Mouse (Mus musculus): Measurements from ENCODE around the gene Dusp5.
A peak's percentile ranks its signal among the peaks of the same experiment; 100 is the strongest.
"Not testable (repeated sequence)": the region's sequence is repeated elsewhere in the genome, so short reads cannot be mapped to it uniquely, and the experiment has no call there.

Dusp5 gene

DNA sequence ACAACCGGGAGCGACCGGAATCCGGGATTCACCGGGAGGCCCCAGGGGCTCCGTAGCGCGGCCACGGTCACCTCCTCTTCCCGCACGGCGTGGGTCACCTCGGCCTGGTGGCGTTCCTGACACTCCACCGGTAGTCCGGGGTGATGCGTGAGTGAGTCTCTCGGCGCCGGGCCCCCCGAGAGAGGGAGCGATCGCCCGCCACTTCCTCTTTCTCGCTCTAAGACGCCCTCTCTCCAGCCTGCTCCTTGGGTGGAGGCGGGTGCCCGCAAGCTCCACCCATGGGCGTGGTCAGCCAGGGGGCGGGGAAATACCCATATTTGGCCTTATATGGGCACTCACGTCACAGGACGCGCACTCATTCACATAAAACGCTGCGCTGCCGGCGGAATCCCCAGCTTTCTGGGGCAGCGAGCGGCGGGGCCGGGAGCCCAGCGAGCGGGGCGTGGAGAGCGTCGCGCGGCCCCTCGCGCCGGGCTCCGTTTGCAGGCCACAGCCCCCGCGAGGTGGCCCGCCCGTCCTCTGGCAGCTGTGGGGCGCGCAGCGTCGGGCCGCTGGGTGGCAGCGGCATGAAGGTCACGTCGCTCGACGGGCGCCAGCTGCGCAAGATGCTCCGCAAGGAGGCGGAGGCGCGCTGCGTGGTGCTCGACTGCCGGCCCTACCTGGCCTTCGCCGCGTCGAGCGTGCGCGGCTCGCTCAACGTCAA lies at the start of gene Dusp5:
TSS of gene Dusp5 (plus strand) at position 358 of the 703 bp plus-strand sequence.
- peak; percentile 94 to 95 for DNase-seq (ENCODE audit: low spot score in 2 of 2)

DNA sequence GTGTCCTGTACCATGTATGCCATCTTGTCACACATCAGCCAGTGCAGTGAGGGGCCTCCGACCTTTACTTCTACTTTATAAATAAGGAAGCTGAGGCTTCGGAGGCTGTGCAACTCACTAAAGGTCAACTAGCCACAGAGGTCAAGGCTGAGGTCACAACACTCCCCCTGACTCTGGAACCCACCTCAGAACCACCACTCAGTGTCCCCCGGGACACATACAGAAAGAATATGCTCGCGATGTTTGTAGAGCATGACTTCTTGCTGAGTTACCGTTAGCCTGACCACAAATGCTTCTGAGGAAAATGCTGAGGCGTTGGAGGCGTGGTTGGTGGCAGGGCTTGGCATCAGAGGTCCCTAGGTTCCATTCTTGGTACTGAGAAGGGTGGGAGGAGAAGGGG lies 49.3 kb upstream of the Dusp5 start:
- no peak for DNase-seq (ENCODE audit: low spot score in 2 of 2)

DNA sequence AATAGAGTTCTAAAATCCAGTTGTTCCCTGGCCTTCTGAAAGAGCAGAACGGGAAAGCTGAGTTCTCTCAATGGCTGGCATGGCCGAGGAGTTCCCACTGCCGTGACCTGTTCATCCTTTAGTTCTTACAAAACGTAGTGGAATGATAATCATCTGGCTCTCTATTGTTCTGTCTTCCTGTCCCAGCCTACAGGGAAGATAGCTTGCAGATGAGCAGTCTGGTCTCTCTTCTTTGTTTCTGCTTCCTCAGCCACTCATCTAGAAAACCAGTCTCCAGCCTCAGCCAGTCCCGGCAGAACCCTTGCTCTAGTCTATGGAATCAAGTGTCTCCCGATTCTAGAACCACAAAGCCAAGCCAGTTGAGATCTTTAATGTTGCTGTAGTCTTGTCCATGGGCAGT lies 46.8 kb upstream of the Dusp5 start:
- no peak for DNase-seq (ENCODE audit: low spot score in 2 of 2)

DNA sequence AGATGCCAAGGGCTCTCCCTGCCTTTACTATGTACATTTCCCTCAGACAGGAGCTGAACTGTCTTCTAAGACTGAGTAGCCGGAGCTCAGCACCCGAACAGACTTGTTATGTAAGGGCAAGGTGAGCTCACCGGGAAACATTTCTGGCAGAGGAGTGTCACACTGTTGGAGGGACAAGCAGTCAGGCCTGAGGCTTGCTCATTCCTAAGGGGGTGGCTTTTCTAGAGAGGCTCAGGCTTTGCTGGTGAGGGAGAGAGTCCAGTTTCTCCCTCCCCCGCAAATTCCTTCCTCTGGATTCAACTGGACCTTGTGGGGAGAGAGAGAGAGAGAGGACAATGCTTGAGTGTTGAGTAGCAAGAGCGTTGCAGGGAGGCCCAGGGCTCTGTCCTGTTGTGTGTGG lies 46.4 kb upstream of the Dusp5 start:
- DNase-seq (ENCODE audit: low spot score in 2 of 2): no peak

DNA sequence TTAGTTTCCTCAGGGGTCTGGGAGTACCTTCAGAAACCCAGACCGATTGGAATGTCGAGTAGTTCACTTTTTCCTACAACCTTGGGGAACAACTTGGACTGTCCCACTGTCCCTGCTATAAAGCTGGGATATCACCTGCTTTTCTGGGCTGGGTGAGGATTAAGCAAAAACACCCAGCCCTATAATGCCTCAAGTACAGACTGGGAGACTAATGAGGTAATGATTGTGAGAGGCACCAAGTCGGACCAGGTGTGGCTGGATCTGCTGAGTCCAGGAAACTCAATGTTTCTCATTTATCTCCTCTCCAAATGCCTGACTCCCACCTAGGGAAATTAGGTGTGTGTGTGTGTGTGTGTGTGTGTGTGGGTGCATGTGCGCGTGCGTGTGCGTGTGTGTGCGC lies 44.9 kb upstream of the Dusp5 start:
- no peak for DNase-seq (ENCODE audit: low spot score in 2 of 2)

DNA sequence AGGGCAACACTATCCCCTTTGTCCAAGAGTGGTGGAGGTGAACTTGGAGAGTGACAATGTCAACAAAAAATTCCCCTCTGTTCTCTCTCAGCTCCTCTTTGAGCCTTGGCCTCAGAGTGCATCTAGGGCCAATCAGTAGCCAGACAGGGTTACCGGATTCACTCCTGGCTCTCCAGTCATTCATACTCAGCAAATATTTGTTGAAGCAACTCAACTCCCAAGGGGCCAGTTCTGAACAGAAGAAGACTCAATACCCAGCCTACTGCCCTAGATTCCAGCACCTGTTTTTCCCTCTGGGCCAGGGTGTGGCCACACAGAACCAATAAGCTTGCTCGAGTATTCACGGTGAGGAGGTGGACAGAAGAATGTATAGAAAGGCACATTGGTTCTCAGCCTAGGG lies 44.0 kb upstream of the Dusp5 start:
- no peak for DNase-seq (ENCODE audit: low spot score in 2 of 2)

DNA sequence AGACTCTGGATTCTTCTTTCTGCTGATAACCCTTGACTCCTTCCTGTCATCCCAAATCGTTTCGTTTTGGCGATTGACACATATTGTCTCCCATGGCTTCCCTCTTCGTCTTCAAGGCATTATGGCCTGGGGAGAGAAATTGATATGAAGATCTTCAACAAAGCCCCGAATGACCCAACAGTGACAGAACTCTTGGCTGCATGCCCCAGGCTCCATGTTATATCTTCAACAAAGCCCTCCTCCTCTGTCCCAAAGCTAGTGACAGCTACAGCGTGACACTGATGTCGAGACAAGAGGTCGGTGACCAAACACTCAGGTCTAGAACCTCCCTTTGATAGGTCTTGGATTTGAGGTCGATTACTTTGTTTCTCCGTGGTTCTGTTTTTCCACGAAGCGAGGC lies 39.7 kb upstream of the Dusp5 start:
- no peak for DNase-seq (ENCODE audit: low spot score in 2 of 2)

DNA sequence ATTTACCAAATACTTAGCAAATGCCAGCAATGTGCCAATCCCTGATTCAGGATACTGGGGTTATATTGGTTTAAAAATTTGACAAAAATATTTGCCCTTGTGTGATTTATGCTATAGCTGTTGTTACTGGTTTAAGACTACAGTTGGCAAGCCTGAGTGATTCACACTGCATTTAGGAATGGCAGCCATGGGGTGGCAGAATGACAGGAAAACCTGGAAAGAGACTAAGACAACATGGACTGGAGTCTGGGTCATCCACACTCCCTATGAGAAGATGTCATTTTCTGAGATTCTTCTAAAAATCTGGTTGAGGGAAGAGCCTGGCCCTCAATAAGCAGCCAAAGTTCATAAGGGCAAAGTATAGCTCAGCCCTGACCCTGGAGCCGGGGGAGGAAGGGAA lies 39.0 kb upstream of the Dusp5 start:
- DNase-seq (ENCODE audit: low spot score in 2 of 2): no peak

DNA sequence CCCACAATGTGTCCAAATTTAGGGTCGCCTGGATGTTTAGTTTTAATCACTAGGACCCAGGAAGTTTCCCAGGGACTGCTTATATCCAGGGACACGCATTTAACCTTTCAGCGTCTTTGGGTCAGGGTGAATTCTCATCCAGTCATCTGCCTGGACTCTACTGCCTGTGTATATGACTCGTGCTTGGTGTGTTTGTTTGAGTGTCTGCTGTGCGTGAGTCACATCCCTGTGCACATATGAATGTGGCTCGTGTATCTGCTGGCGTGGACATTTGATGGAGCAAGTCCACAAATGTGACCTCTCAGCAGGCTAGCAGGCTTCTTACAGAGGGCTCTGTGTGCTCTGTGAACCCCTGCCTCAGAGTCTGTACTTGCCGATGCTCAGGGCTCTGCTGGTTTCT lies 38.0 kb upstream of the Dusp5 start:
- no peak for DNase-seq (ENCODE audit: low spot score in 2 of 2)

DNA sequence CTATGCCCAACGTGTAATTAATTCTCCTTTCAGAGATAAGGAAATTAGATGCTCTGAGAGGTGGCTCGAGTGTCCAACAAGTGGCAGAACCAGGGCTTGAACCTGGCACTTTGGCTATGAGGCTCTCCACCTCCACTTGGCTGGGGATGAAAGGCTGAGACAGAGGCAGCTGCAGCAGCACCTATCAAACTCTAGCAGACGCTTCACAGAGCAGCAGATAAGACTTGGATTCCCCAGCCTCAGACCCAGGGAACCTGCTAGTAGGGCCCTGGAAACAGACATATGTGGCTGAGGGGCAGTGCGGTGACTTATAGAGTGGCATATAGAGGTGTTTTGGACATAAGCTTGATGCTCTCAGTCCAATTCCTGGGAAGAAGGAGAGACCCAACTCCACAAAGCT lies 36.4 kb upstream of the Dusp5 start:
- DNase-seq (ENCODE audit: low spot score in 2 of 2): no peak

DNA sequence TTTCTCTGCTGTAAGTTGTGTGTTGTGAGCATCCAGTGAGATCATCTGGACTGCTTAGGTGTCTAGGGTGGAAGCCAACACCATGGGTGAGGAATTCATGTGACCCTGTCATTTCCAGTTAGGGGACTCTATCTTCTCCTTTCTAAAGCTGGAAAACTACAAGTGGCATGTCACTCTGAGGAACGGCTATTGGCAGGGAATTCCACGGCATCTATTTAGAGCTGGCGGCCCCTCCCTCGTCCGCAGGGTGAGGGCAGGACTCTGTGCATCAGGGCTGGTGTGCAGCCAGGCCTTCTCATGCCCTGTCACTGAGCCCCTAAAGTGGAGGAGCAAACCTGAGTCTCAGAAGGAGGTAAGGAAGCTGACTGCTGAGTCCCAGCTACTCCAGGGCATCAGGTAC lies 35.0 kb upstream of the Dusp5 start:
- DNase-seq (ENCODE audit: low spot score in 2 of 2): no peak

DNA sequence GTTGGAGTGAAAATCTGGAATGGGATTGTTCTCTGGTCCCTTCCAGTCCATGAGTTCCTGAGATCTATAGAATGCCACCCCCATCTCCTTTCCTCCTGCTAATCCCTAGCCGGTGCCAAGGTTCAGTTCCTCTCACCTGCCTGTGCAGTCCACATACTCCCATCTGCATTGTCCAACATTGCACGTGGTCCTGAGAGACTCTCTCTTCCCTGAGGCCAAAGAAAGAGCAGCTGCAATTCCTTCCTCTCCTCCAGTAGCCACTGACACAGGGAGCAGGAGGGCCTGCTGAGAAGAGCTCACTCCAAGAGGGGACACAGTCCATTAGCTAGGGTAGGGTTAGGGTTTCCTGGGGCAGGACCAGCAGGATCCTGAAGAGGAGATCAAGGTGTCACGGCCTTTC lies 31.0 kb upstream of the Dusp5 start:
- no peak for DNase-seq (ENCODE audit: low spot score in 2 of 2)

DNA sequence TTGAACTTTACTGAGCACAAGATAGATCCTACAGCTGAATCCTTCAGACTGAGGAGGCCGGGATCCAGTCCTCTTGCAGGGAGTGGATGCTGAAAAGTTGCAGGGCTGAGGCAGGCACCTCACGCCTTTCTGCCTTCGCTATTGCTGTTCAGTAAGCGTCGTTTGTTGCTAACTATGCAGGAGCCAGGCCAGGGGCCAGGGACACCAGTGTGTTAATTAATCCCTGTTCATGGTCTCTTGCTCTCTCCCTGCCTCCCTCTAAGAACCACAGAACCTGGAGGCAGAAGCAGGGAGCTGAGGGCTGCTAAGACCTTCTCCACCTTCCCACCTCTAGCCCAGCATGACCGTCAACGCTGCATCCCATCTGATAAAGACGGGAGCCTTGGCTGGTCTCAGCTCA lies 29.9 kb upstream of the Dusp5 start:
- DNase-seq (ENCODE audit: low spot score in 2 of 2): no peak

DNA sequence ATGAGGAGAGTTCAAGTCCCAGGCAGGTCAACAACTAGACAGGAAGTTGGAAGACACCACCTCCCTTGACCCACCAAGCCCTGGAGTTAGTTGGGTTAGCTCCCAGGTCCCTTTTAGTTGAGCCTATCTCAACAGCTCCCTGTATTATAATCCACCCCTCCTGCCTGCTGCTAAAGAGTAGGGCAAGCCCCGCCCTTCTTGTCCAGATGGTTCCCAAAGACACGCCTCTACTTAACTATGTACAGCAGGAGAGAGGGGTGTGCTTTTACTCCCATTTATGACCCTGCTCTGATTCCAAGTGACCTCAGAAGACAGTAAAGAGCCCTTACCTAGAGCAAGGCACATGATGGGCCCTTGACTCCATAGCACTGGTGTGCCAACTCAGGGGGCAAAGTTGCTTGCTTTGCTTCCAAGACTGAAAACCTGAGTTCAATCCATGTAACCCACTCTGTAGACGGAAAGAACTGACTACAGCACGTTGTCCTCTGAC lies 29.4 kb upstream of the Dusp5 start:
- no peak for DNase-seq (ENCODE audit: low spot score in 2 of 2)

DNA sequence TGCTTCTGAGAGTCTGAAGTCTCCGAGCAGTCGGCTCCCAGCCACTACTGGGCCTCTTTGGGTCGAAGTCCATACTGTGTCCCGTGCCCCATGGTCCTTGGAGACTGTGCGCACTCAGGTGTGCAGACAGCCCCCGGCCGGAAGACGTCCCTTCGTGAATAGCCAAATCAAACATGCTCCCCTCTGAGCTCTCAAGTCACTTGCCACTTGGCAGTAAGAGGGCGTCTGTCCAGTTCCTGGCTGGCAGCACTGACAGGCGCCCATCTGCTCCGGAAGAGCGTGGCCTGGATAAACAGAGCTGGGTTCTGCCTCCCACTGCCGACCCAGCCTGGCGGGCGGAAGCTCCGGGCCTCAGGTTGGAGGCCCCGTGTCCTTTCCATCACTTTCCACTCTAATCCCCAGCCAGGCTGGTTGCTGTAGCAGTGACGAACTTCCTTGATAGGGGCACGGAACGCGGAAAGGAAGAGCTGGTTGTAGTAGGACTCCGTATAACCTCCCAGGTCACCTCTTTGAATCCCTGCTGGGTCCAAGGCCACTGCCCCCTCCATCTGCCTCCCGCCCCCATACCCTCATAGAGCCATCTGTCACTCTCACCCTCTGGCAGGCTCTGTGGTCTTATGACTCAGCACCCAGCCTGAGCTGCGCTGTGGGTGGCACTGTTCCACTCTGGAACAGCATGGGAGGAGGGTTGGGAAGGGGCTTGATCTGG lies 28.5 kb upstream of the Dusp5 start:
- peak in 1 of 2 experiments; percentile 23 for DNase-seq (ENCODE audit: low spot score in 2 of 2)

DNA sequence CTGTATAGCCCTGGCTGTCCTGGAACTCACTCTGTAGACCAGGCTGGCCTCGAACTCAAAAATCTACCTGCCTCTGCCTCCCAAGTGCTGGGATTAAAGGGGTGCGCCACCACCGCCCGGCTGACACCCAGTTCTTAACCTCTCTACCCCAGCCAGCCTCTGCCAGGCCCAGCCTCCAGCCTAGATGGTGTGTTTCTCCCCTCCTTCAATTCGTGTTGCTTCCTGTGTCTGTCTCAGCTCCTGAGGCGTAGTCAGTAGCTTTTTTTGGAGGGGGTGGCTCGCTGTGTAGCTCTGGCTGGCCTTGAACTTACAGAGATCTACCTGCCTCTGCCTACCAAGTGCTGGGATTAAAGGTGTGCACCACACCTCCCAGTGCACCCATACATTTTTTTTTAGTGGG lies 27.7 kb upstream of the Dusp5 start:
- not testable (repeated sequence) for DNase-seq (ENCODE audit: low spot score in 2 of 2)

DNA sequence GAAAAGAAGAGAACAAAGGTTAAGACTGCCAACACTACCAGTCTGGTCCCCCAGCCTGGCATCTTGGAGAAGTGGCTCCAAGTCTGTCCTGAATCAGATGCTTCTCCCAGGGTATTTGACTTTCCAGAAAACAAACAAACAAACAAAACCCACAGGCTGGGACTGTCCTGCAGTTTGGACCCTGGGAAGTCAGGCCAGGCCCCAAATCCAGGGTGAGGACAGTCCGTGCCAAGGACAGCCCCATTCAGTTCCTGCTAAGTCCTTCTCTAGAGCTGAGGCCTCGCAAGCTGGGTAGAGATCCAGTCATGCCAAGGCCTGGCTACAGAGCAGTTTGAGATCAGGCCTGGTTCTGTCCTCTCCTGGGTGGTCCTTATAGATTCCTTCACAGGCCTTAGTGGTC lies 27.1 kb upstream of the Dusp5 start:
- no peak for DNase-seq (ENCODE audit: low spot score in 2 of 2)

DNA sequence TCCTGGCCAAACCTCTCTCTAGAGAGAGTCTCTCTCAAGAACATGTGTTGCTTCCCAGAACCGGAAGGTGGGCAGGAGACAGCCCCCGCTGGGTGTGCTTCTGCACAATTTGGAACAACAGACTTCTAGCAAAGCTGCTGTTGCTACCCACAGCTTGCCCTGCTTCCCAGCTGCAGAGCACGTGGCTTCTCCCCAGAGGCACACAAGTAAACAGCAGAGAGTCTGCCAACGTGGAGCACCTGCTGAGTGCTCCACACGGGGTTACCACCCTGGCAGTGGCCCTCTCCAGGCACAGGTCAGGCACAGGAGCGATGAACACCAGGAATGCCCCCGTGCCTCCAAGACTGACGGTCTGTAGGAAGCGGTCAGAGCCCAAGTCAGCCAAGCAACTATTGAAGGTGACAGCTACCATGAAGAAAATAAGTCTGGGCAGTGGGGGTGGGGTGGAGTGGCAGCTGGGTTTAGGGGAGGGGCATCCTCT lies 26.0 kb upstream of the Dusp5 start:
- DNase-seq (ENCODE audit: low spot score in 2 of 2): peak; percentile 21 to 30

DNA sequence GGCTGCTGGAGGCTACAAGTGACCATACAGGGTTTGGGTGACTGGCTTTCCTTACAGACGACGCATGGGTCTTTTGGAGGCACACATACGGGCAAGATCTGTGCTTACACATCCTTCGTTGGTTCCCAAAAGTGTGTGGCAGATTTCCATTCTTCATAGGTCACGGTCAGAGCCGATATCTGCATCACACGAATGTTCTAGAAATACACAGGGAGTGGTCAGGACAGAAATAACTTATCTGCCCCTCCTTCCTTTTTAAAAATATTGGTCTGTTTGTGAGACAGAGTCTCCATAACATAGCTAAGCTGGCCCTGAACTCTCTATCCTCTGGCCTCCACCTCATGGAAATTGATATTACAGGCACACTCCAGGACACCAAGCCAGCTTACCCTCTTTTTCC lies 24.7 kb upstream of the Dusp5 start:
- no peak for DNase-seq (ENCODE audit: low spot score in 2 of 2)

DNA sequence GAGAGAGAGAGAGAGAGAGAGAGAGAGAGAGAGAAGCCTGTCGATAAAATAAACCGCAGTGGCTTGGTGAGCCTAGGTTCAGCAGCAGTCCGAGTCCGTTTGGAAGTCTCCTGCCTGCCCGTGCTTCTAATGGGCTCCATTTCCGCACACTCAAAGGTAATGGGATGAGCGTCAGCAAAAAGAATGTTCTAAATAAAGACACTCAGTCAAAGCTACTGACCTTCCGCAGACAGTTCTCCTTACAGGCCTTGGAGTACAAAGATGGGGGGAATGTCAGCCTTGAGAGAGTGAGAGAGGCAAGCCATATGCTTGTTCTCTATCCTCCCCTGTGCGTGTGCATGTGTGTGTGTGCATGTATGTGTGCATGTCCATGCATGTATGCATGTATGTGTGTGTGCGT lies 23.2 kb upstream of the Dusp5 start:
- no peak for DNase-seq (ENCODE audit: low spot score in 2 of 2)

DNA sequence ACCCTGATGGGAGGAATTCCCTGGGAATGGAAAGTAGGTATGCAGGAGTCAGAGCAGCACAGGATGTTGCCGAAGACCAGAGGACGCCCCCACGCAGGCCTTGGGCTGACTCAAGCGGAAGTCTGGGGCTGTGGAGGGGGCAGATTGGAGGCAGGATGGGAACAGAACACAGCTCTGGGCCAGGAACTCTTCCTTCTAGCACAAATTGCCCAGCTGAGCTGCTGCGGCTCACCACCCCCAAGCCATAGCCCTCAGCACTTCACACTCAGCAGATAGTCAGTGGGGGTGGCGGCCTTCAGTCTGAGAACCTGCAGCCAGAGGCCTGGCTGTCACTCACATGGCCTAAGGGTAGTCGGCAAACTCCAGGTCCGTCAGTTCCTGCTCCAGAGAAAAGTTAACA lies 21.4 kb upstream of the Dusp5 start:
- DNase-seq (ENCODE audit: low spot score in 2 of 2): no peak

DNA sequence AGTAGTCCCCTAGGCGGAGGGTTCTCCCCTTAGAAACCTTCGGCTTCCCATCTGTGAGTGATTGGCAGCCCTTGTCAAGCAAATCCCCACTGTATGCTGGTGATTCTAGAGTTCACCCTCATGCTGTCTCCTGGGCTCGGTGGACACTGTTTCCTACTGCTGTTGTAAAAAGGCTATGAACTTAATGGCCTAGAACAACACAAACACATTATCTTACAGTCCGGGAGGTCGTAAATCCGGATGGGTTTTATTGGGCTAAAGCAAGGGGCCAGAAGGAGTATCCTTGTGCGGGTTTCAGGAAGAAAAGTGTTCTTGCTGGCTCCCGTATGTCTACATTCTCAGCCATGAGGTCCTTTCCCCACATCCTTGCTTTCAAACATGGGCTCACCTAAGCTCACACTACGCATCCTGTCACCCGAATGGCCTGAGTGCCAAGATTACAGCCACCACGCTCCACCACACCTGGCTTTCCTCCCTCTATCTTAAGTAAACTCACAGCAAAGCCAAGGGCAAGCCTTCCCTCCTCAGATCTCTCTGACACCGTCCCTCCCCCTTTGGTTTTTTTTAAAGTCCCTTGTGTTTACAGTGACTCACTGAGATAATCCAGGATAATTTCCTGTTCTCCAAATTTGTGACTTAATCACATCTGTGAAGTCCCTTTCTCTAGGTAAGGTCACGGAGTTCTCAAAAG lies 17.5 kb upstream of the Dusp5 start:
- no peak for DNase-seq (ENCODE audit: low spot score in 2 of 2)
